Mouse (Mus musculus) small intestine, adult 10 weeks (tissue): Measurements from ENCODE around the gene Cyp2d26. TPM values are rescaled to one million over a fixed set of nuclear protein-coding genes. Genes with fewer than 3 reads are reported as not detected.

Source experiments
- polyA plus RNA-seq: library from polyadenylated mRNA; stranded (reverse); fragments of 350-450 nt; fragmentation: Illumina TruSeq; extraction: RNeasy Lipid Tissue Mini Kit (QIAGEN cat#74804); gene quantifications from one replicate; pipeline ENCODE4 v1.2.3, GENCODE M21; 2014; ENCODE audit warnings: low replicate concordance

The Cyp2d26 gene
- 100 TPM for polyA plus RNA-seq

GRCm38 (mm10) chr15:82794277-82794676, at the start of gene Cyp2d26:
Gene Cyp2d26, minus strand, starts transcription at chr15:82794294.

GRCm38 (mm10) chr15:82763631-82764420, 30.3 kb downstream of the Cyp2d26 start, which contains the start of gene Cyp2d40:
Gene Cyp2d40, minus strand, starts transcription at chr15:82764183.

Other genes starting within 250 kb of the Cyp2d26 start
- not detected for gene Cyp2d12, start 239.2 kb downstream of the Cyp2d26 start, polyA plus RNA-seq
- gene Cyp2d34, start 173.3 kb downstream of the Cyp2d26 start, polyA plus RNA-seq, result not detected
- gene Cyp2d40, start 30.1 kb downstream of the Cyp2d26 start, polyA plus RNA-seq, result not detected
- 10.4 TPM for gene Tcf20, start 193.6 kb upstream of the Cyp2d26 start, polyA plus RNA-seq
- gene Nfam1, start 239.0 kb upstream of the Cyp2d26 start, polyA plus RNA-seq, result 0.26 TPM